Mouse (Mus musculus): Measurements from ENCODE around the gene Itpa.
A peak's percentile ranks its signal among the peaks of the same experiment; 100 is the strongest.

Itpa gene

GRCm38 (mm10) chr2:130656536-130656935, 10.9 kb upstream of the Itpa start:
- DNase-seq (ENCODE audit: low read depth): no peak

GRCm38 (mm10) chr2:130657541-130657940, 9.9 kb upstream of the Itpa start:
- DNase-seq (ENCODE audit: low read depth): no peak

- no peak for DNase-seq (ENCODE audit: low read depth)
Observed at GRCm38 (mm10) chr2:130658530-130658929, 8.9 kb upstream of the Itpa start.

GRCm38 (mm10) chr2:130663342-130663741, 4.1 kb upstream of the Itpa start:
- DNase-seq (ENCODE audit: low read depth): no peak

GRCm38 (mm10) chr2:130664102-130664701, 3.2 kb upstream of the Itpa start, which contains the start of gene Ddrgk1:
Gene Ddrgk1 (minus strand): TSS chr2:130664659.
- peak; percentile 98 for DNase-seq (ENCODE audit: low read depth)

- no peak for DNase-seq (ENCODE audit: low read depth)
Observed at GRCm38 (mm10) chr2:130677211-130677610, 9.8 kb downstream of the Itpa start.

GRCm38 (mm10) chr2:130679154-130679553, 11.7 kb downstream of the Itpa start:
- DNase-seq (ENCODE audit: low read depth): no peak

- no peak for DNase-seq (ENCODE audit: low read depth)
Observed at GRCm38 (mm10) chr2:130679899-130680298, 12.5 kb downstream of the Itpa start.

GRCm38 (mm10) chr2:130681531-130681930, 14.1 kb downstream of the Itpa start:
- peak; percentile 74 for DNase-seq (ENCODE audit: low read depth)

GRCm38 (mm10) chr2:130685426-130685825, 18.0 kb downstream of the Itpa start:
- DNase-seq (ENCODE audit: low read depth): no peak

- no peak for DNase-seq (ENCODE audit: low read depth)
Observed at GRCm38 (mm10) chr2:130689011-130689410, 21.6 kb downstream of the Itpa start.

- peak; percentile 25 for DNase-seq (ENCODE audit: low read depth)
Observed at GRCm38 (mm10) chr2:130693563-130693962, 26.2 kb downstream of the Itpa start.

- DNase-seq (ENCODE audit: low read depth): no peak
Observed at GRCm38 (mm10) chr2:130696700-130697152, 29.3 kb downstream of the Itpa start.

GRCm38 (mm10) chr2:130697153-130697810, 29.9 kb downstream of the Itpa start, which contains the start of gene Slc4a11:
Gene Slc4a11 (minus strand): TSS chr2:130697519.
- DNase-seq (ENCODE audit: low read depth): peak; percentile 63

GRCm38 (mm10) chr2:130697821-130698266, 30.4 kb downstream of the Itpa start:
- DNase-seq (ENCODE audit: low read depth): peak; percentile 69

GRCm38 (mm10) chr2:130704040-130705001, 36.9 kb downstream of the Itpa start:
- no peak for DNase-seq (ENCODE audit: low read depth)

GRCm38 (mm10) chr2:130705178-130705577, 37.8 kb downstream of the Itpa start:
- DNase-seq (ENCODE audit: low read depth): no peak

- no peak for DNase-seq (ENCODE audit: low read depth)
Observed at GRCm38 (mm10) chr2:130706602-130707001, 39.2 kb downstream of the Itpa start.

- DNase-seq (ENCODE audit: low read depth): no peak
Observed at GRCm38 (mm10) chr2:130707057-130707456, 39.6 kb downstream of the Itpa start.

GRCm38 (mm10) chr2:130717951-130718350, 50.5 kb downstream of the Itpa start:
- DNase-seq (ENCODE audit: low read depth): no peak

- DNase-seq (ENCODE audit: low read depth): no peak
Observed at GRCm38 (mm10) chr2:130724369-130724768, 57.0 kb downstream of the Itpa start.

GRCm38 (mm10) chr2:130727752-130728151, 60.3 kb downstream of the Itpa start:
- no peak for DNase-seq (ENCODE audit: low read depth)

Measured in NIH3T3 (cell line).